Mouse (Mus musculus): ENCODE data around the gene Tph1. TPM values are rescaled to one million over a fixed set of nuclear protein-coding genes. Genes with fewer than 3 reads are reported as not detected.
A peak's percentile ranks its signal among the peaks of the same experiment; 100 is the strongest.

The Tph1 gene
- total RNA-seq, 1 experiment from 2014 or later = not detected

- ATAC-seq (replicated peaks; ENCODE audit: insufficient number of reproducible peaks, low FRiP score, low TSS enrichment, poor library complexity, severe bottlenecking) = peak; percentile 29; the same call in 1 of the 2 replicates
These were observed 64.8 kb downstream of the Tph1 start for GRCm38 (mm10) chr7:46607428-46608055.

- peak; percentile 46 for ATAC-seq (replicated peaks; ENCODE audit: insufficient number of reproducible peaks, low FRiP score, low TSS enrichment, poor library complexity, severe bottlenecking)
These were observed 65.3 kb downstream of the Tph1 start for GRCm38 (mm10) chr7:46607031-46607426.

DNA sequence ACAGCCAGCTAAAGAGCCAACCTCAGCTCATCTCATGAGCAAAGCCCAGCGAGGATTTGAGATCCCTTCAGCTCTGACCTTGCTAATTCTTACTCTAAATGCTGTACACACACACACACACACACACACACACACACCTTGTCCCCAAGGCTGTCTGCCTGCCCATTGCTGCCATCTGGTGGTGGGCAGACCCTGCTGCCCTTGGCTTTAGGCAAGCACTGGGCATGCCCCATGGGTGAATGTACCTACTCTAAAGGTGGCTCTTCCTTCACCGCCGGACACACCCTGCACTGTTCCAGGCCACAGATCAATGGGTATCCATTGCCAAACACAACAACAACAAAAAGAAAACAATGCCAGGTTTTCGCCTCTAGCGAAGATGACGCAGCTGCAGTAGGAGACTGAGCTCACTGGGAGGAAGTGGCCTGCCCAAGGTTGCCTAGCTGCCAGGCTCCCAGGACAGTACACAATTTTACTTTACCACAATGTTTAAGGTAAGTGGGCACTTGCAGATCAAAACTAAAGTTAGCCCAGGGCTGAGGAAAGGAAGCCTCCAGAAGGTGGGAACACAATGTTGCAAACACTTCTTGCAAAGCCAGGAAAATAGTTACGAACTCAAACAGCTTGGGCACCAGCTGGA lies 65.8 kb downstream of the Tph1 start:
- ATAC-seq (replicated peaks; ENCODE audit: insufficient number of reproducible peaks, low FRiP score, low TSS enrichment, poor library complexity, severe bottlenecking) = peak; percentile 57

GRCm38 (mm10) chr7:46603051-46603450 lies 69.3 kb downstream of the Tph1 start:
- ATAC-seq (replicated peaks; ENCODE audit: insufficient number of reproducible peaks, low FRiP score, low TSS enrichment, poor library complexity, severe bottlenecking) = no peak

- ATAC-seq (replicated peaks; ENCODE audit: insufficient number of reproducible peaks, low FRiP score, low TSS enrichment, poor library complexity, severe bottlenecking) = no peak
These were observed 70.3 kb downstream of the Tph1 start for GRCm38 (mm10) chr7:46602079-46602478.

DNA sequence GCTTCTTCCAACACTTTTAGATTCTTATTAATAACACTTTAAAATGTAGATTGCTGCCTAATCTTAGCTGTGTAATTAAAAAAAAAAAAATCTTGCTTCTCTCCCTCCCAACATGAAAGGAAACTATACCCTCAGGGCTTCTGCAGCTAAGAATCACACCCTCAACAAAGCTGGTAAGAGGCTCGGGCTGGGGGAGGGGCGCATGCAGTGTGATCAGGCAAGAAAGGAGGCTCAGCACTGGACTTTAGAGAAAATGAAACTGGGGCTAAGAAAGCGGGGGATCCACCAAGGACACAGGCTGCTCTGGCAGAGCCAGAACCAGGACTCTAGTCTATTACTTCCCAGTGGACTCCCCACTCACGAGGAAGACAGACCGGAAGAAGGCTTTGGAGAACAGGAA lies 71.2 kb downstream of the Tph1 start:
- no peak for ATAC-seq (replicated peaks; ENCODE audit: insufficient number of reproducible peaks, low FRiP score, low TSS enrichment, poor library complexity, severe bottlenecking)

DNA sequence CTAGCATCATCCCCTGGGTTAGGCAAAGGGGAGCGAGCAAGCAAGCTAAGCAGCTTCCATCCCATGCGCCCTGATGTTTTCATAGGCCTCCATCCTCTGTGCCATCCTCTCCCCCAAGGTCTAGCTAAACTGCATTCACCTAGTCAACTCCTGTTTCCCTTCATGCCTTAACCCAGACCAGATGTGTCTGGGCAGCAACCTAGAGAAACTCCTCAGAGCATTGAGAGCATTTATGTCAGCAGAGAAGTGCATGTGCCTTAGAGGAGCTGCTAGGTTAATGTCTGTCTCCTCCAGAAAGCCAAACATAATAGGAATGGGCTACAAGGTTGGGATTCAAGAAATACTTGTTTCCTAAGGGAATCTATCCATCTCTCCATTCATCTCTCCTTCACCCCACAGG lies 75.3 kb downstream of the Tph1 start:
- no peak for ATAC-seq (replicated peaks; ENCODE audit: insufficient number of reproducible peaks, low FRiP score, low TSS enrichment, poor library complexity, severe bottlenecking)

Other genes starting within 250 kb of the Tph1 start
- 5.3 to 18.6 TPM (median 16.5 TPM) in 3 replicates for gene Sergef, start 32.7 kb downstream of the Tph1 start, total RNA-seq (2017)
- 7.8 to 13.5 TPM (median 9.5 TPM) in 3 replicates for gene Saal1, start 38.1 kb upstream of the Tph1 start, total RNA-seq (2017)
- gene Saa3, start 43.2 kb upstream of the Tph1 start, total RNA-seq (2017) = not detected in 3 replicates
- gene Saa4, start 60.1 kb upstream of the Tph1 start, total RNA-seq (2017) = not detected in 3 replicates
- not detected in 3 replicates for gene Saa1, start 70.4 kb upstream of the Tph1 start, total RNA-seq (2017)
- not detected in 3 replicates for gene Saa2, start 79.3 kb upstream of the Tph1 start, total RNA-seq (2017)
- 70.1 to 71.8 TPM (median 71.7 TPM) in 3 replicates for gene Hps5, start 123.5 kb upstream of the Tph1 start, total RNA-seq (2017)
- 66.3 to 96.5 TPM (median 95.7 TPM) in 3 replicates for gene Gtf2h1, start 123.6 kb upstream of the Tph1 start, total RNA-seq (2017)
- 260 to 317 TPM (median 292 TPM) in 3 replicates for gene Ldha, start 168.9 kb upstream of the Tph1 start, total RNA-seq (2017)
- gene Ldhc, start 188.7 kb upstream of the Tph1 start, total RNA-seq (2017) = 0.39 to 13.0 TPM (median 3.9 TPM) in 3 replicates
- gene Tsg101, start 247.4 kb upstream of the Tph1 start, total RNA-seq (2017) = 27.2 to 80.4 TPM (median 57.3 TPM) in 3 replicates

Measured in monocyte, adult 5-6 weeks (primary cell).